Mouse (Mus musculus) forebrain, embryonic 16.5 days (tissue): ENCODE data around the gene Clta. TPM values are rescaled to one million over a fixed set of nuclear protein-coding genes. Genes with fewer than 3 reads are reported as not detected.

Experiments used
- ATAC-seq: fragments of 200-750 bp; cut with Nextera tagmentation; 2 replicates; pipeline ENCODE4 v1.8.0; 2017; ENCODE audit warnings: mild to moderate bottlenecking, moderate library complexity
- H3K27ac ChIP-seq: fragments of 300-500 bp; sonication (generic); 2 replicates; pipeline ENCODE4 v1.5.1; 2014; ENCODE audit warnings: low read length, control low read depth
- H3K27me3 ChIP-seq: fragments of 300-500 bp; sonication (generic); replicated peaks from 2 replicates; pipeline ENCODE4 v1.6.1; 2014; ENCODE audit warnings: low read length; ENCODE audit not compliant: control insufficient read depth, insufficient read depth
- H3K36me3 ChIP-seq: fragments of 300-500 bp; sonication (generic); 2 replicates; pipeline ENCODE4 v1.6.1; 2014; ENCODE audit not compliant: control insufficient read depth, insufficient read depth
- H3K4me1 ChIP-seq: fragments of 300-500 bp; sonication (generic); replicated peaks from 2 replicates; pipeline ENCODE4 v1.6.1; 2014; ENCODE audit warnings: low read length; ENCODE audit not compliant: control insufficient read depth, insufficient read depth
- H3K4me2 ChIP-seq: fragments of 300-500 bp; sonication (generic); 2 replicates; pipeline ENCODE4 v1.6.1; 2014; ENCODE audit warnings: mild to moderate bottlenecking, low read length, control low read depth
- H3K4me3 ChIP-seq: fragments of 300-500 bp; sonication (generic); replicated peaks from 2 replicates; pipeline ENCODE4 v1.5.1; 2014; ENCODE audit warnings: mild to moderate bottlenecking, low read length, control low read depth
- H3K9ac ChIP-seq: fragments of 300-500 bp; sonication (generic); replicated peaks from 2 replicates; pipeline ENCODE4 v1.6.1; 2014; ENCODE audit warnings: low read depth, low read length, control low read depth
- H3K9me3 ChIP-seq: fragments of 300-500 bp; sonication (generic); 2 replicates; pipeline ENCODE4 v1.6.1; 2016; ENCODE audit warnings: low read length; ENCODE audit not compliant: control insufficient read depth
- WGBS: fragments of 180-500 bp; shearing (Covaris S2); extraction: QIAGEN DNeasy Blood & Tissue Kit; methylation state at CpG from one replicate; pipeline ENCODE4 v1.1.7; 2014; 5-methylcytosine and 5-hydroxymethylcytosine counted together
- polyA plus RNA-seq: library from polyadenylated mRNA; unstranded; fragments of >200 nt; fragmentation: Nextera tagmentation; extraction: Ambion mirVana; gene quantifications from 2 replicates; pipeline ENCODE4 v1.2.1, GENCODE M21; 2015

The Clta gene
- polyA plus RNA-seq, 1 experiment from 2014 or later: 296 TPM

GRCm38 (mm10) chr4:44062062-44062461, 57.8 kb downstream of the Clta start:
- Histone ChIP-seq H3K9ac (no peak overlapping the region), H3K9me3 (no peaks in the 10 kb centered on the region), H3K4me1 (peaks cover 4% of the 10 kb centered on the region; the same call in 1 of the 2 replicates), H3K4me2 (no peak overlapping the region), H3K27ac (no peak overlapping the region), H3K4me3 (no peak overlapping the region), H3K36me3 (no peaks in the 10 kb centered on the region), H3K27me3 (no peaks in the 10 kb centered on the region)
- no peak for ATAC-seq
- WGBS: 66% methylated on average over 9 of the region's 9 CpGs

DNA sequence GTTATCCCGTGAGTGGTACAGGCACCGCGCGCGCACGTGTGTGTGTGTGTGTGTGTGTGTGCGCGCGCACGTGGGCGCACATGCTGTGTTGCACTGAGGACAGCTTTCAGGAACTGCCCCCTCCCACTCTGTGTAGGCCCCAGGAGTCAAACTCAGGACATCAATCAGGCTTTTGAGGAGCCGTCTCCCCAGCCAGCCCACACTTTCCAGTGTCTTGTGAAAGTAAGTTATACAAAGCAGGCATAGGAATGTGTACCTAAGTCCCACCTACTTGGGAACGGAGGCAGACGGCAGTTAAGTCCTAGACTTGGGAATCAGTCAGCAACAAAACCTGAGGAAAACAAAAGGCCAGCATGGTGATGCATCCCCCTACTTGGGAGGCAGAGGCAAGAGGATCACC, 58.6 kb downstream of the Clta start:
- H3K36me3 ChIP-seq: no peaks in the 10 kb centered on the region
- H3K4me3 ChIP-seq: no peak overlapping the region
- ATAC-seq: no peak
- H3K9me3 ChIP-seq: no peaks in the 10 kb centered on the region
- no peak overlapping the region for H3K27ac ChIP-seq
- no peak overlapping the region for H3K9ac ChIP-seq
- peaks cover 4% of the 10 kb centered on the region; the same call in 1 of the 2 replicates for H3K4me1 ChIP-seq
- no peaks in the 10 kb centered on the region for H3K27me3 ChIP-seq
- H3K4me2 ChIP-seq: no peak overlapping the region
- 90% methylated on average over 14 of the region's 14 CpGs for WGBS

DNA sequence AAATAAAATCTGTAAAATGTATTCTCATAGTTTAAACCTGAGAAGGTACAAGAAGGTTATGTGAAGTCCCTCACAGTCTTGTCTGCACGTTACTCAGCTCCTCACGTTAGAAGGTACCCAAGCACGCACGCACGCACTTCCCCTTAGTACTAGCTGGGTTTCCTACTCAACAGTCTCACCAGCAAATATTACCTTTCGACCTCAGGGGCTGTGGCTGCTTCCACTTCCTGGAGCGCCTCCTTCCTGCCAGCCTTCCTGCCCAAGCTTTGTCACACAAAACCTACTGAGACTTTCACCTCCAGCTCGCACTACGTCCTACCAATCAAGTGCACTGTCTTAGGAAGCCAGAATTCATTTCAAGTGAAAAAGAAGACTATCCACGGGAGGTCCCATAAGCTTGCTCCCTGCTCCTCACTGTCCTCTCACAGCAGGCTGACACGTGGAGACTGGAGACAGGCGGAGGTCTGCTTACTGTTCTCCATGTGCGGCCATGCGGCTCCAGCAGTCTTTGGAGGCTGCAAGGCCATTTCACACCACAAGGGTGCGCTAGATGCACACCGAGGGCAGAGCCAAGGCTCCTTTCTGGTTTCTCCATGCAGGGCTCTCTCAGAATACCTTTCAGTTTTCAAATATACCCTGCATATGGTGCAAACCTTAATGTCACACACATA, 61.2 kb downstream of the Clta start:
- no peak overlapping the region for H3K4me3 ChIP-seq
- H3K9ac ChIP-seq: 0 out of 2 replicates have a peak overlapping the region, but pooled peaks have one; percentile 13
- peaks cover 4% of the 10 kb centered on the region for H3K4me1 ChIP-seq
- no peaks in the 10 kb centered on the region for H3K36me3 ChIP-seq
- no peak overlapping the region for H3K27ac ChIP-seq
- peak; percentile 75 for ATAC-seq
- H3K9me3 ChIP-seq: no peaks in the 10 kb centered on the region; the same call in 1 of the 2 replicates
- H3K4me2 ChIP-seq: no peak overlapping the region; the same call in 1 of the 2 replicates
- WGBS: 37% methylated on average over 16 of the region's 16 CpGs
- no peaks in the 10 kb centered on the region for H3K27me3 ChIP-seq

GRCm38 (mm10) chr4:44066891-44067290, 62.6 kb downstream of the Clta start:
- ATAC-seq: no peak
- H3K4me1 ChIP-seq: peaks cover 17% of the 10 kb centered on the region
- no peak overlapping the region for H3K4me3 ChIP-seq
- H3K27ac ChIP-seq: no peak overlapping the region
- 85% methylated on average over 6 of the region's 6 CpGs for WGBS
- H3K36me3 ChIP-seq: no peaks in the 10 kb centered on the region
- no peaks in the 10 kb centered on the region for H3K27me3 ChIP-seq
- no peak overlapping the region for H3K4me2 ChIP-seq
- H3K9ac ChIP-seq: no peak overlapping the region
- H3K9me3 ChIP-seq: no peaks in the 10 kb centered on the region; the same call in 1 of the 2 replicates

GRCm38 (mm10) chr4:44068736-44069135, 64.5 kb downstream of the Clta start:
- Histone ChIP-seq H3K4me1 (peaks cover 21% of the 10 kb centered on the region), H3K27me3 (no peaks in the 10 kb centered on the region), H3K4me3 (no peak overlapping the region), H3K9ac (no peak overlapping the region), H3K36me3 (no peaks in the 10 kb centered on the region), H3K4me2 (no peak overlapping the region), H3K27ac (no peak overlapping the region), H3K9me3 (no peaks in the 10 kb centered on the region; the same call in 1 of the 2 replicates)
- 37% methylated on average over 9 of the region's 9 CpGs for WGBS
- no peak for ATAC-seq

- Histone ChIP-seq H3K4me2 (no peak overlapping the region), H3K27ac (no peak overlapping the region), H3K4me1 (peaks cover 21% of the 10 kb centered on the region), H3K9ac (no peak overlapping the region), H3K9me3 (no peaks in the 10 kb centered on the region; the same call in 1 of the 2 replicates), H3K36me3 (no peaks in the 10 kb centered on the region), H3K4me3 (no peak overlapping the region), H3K27me3 (no peaks in the 10 kb centered on the region)
- WGBS: 96% methylated on average over 4 of the region's 4 CpGs
- ATAC-seq: no peak
Observed at GRCm38 (mm10) chr4:44069411-44069810, 65.2 kb downstream of the Clta start.

- ATAC-seq: no peak
- Histone ChIP-seq H3K4me2 (peak overlapping the region; percentile 4; the same call in 1 of the 2 replicates), H3K27ac (no peak overlapping the region), H3K4me3 (no peak overlapping the region), H3K4me1 (peaks cover 18% of the 10 kb centered on the region), H3K27me3 (no peaks in the 10 kb centered on the region), H3K36me3 (no peaks in the 10 kb centered on the region), H3K9me3 (no peaks in the 10 kb centered on the region; the same call in 1 of the 2 replicates), H3K9ac (no peak overlapping the region; the same call in 1 of the 2 replicates)
- WGBS: 69% methylated on average over 4 of the region's 4 CpGs
Observed at GRCm38 (mm10) chr4:44070641-44071040, 66.4 kb downstream of the Clta start.

DNA sequence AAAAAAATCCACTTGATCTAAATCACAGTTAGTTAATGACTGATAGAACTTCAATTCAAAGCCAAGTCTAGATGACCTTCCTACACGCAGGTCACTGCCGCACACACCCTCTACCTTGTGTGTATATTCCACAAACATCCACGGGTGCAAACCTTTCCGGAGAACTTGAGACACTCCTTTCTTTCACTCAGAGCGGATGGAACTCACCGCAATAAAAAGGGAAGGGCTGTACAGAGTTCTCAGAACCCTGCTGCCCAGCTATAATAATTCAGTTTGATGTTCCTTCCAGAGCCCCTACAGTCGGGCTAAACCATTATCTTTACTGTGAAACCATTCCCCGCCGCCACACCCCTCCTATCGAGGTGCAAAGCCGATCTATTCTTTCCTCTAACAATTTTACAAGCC, 67.5 kb downstream of the Clta start:
- H3K9ac ChIP-seq: peak overlapping the region; percentile 80
- H3K9me3 ChIP-seq: no peaks in the 10 kb centered on the region; the same call in 1 of the 2 replicates
- no peaks in the 10 kb centered on the region for H3K27me3 ChIP-seq
- H3K4me1 ChIP-seq: peaks cover 18% of the 10 kb centered on the region
- 9% methylated on average over 11 of the region's 11 CpGs for WGBS
- ATAC-seq: peak; percentile 24
- peak overlapping the region; percentile 71 for H3K4me2 ChIP-seq
- peak overlapping the region; percentile 63 for H3K4me3 ChIP-seq
- peak overlapping the region; percentile 41; the same call in 1 of the 2 replicates for H3K27ac ChIP-seq
- no peaks in the 10 kb centered on the region for H3K36me3 ChIP-seq

DNA sequence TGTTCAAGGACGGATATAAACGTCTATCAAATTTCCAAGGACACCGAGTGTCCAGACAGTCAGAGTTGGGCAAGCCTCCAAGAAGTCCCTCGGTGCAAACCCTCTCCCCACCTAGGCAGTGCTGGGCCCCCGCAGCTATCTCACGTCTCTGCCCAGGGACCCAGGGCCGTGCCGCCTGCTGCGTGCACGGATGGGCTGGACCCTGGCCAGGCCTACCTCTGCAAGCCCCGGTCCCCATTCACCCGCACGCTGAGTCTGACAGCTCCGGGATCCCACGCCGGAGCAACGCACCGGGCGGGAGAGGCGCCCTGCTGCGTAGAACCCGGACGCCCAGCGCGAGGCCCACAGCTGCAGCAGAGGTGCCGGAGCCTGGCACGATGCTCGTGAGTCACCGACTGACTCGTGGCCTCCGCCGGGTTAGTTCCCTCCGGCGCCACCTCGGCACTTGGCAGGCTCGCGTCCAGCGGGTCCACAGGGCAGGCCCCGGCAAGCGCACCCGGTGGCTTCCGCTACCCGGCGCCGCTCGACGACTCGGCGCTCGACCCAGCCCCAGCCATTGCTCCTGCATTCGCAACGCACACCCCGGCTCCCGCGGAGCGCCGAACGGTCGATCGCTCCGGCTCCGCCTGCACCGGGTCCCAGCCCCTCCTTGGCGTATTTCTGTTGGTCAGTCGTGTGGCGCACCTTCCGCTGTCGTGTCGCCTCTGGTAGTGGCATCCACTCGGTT, 68.1 kb downstream of the Clta start:
- under 1% methylated on average over 69 of the region's 70 CpGs for WGBS
- H3K9ac ChIP-seq: peak overlapping the region; percentile 80
- H3K9me3 ChIP-seq: no peaks in the 10 kb centered on the region; the same call in 1 of the 2 replicates
- ATAC-seq: peak; percentile 98
- no peaks in the 10 kb centered on the region for H3K27me3 ChIP-seq
- H3K27ac ChIP-seq: peak overlapping the region; percentile 41
- H3K4me1 ChIP-seq: peaks cover 18% of the 10 kb centered on the region
- no peaks in the 10 kb centered on the region for H3K36me3 ChIP-seq
- peak overlapping the region; percentile 63 for H3K4me3 ChIP-seq
- H3K4me2 ChIP-seq: peak overlapping the region; percentile 71
